Mouse (Mus musculus) cortical plate, adult 2 months (tissue): Measurements from ENCODE around the gene Rnf214.

Experiments used
- CTCF ChIP-seq: fragments of 200-500 bp; IDR thresholded peaks from 2 replicates; pipeline ENCODE4 v1.5.1; 2011; ENCODE audit warnings: mild to moderate bottlenecking, control low read depth, low read length; ENCODE audit not compliant: insufficient read depth; ENCODE audit errors: extremely low read depth
- POLR2A ChIP-seq: fragments of 200-500 bp; IDR thresholded peaks from 2 replicates; pipeline ENCODE4 v1.6.1; 2011; ENCODE audit warnings: mild to moderate bottlenecking, low read length, control low read depth; ENCODE audit not compliant: insufficient read depth; ENCODE audit errors: extremely low read depth

- TF ChIP-seq CTCF: no peak
- TF ChIP-seq POLR2A: no peak
Observed at GRCm38 (mm10) chr9:45946182-45946871, 39.6 kb upstream of the Rnf214 start.
